ENCODE assay signal across 19 mouse cellular contexts in genomic region chr4:44003622-44004021, GRCm38 (mm10). TPM values are rescaled to one million over a fixed set of nuclear protein-coding genes. Genes with fewer than 3 reads are reported as not detected.
DNase-seq lines count a peak whose midpoint lies in the region; ATAC-seq and TF ChIP-seq lines count a peak whose summit lies in the region.
"Had no signal": no experiment of that assay in that cellular context is flagged by ENCODE, and none has a peak within 500 bp of the region (broad histone marks: within the 10 kb centered on the region; RNA-seq: fewer than 3 reads in every experiment).

No protein-coding gene starts in this region.

- H3K4me1 ChIP-seq in CH12.LX (ENCODE audit: control insufficient read depth in 1 of 2, insufficient read depth in 2 of 2) (peaks cover 0 to 13% of the 10 kb centered on the region in 2 experiments; a peak in 2 of 4 replicates), E14TG2a.4 (replicated peaks; ENCODE audit: low read depth, low read length) (peaks cover 24% of the 10 kb centered on the region)
- H3K4me1 ChIP-seq in liver, embryonic 12.5 days: peaks cover 34% of the 10 kb centered on the region
- H3K4me1 ChIP-seq in midbrain, postnatal 0 days (ENCODE audit: insufficient read depth, low read length): no peaks in the 10 kb centered on the region
- no peaks in the 10 kb centered on the region for H3K4me1 ChIP-seq in forebrain, embryonic 15.5 days
- H3K4me1 ChIP-seq: intestine, embryonic 15.5 days; limb, embryonic 10.5 days; midbrain, embryonic 13.5 days had no signal

- TF ChIP-seq EP300 in CH12.LX (IDR thresholded peaks at IDR 0.05; ENCODE audit: low read length): no peak

- H3K9me3 ChIP-seq in CH12.LX (replicated peaks; ENCODE audit: low read length) (peaks cover 3% of the 10 kb centered on the region), E14TG2a.4 (ENCODE audit: low read length) (no peaks in the 10 kb centered on the region)
- no peaks in the 10 kb centered on the region for H3K9me3 ChIP-seq in liver, embryonic 12.5 days (replicated peaks)
- no peaks in the 10 kb centered on the region for H3K9me3 ChIP-seq in midbrain, postnatal 0 days (ENCODE audit: low read length)
- no peaks in the 10 kb centered on the region for H3K9me3 ChIP-seq in forebrain, embryonic 15.5 days
- H3K9me3 ChIP-seq: intestine, embryonic 15.5 days; limb, embryonic 10.5 days; midbrain, embryonic 13.5 days had no signal

- H3K4me3 ChIP-seq in CH12.LX (replicated peaks in 1 of 3; ENCODE audit: low read depth in 2 of 3, low read length in 2 of 3, poor library complexity in 1 of 3): peak overlapping the region; percentile 55 to 59 (median 56)
- peak overlapping the region; percentile 75 for H3K4me3 ChIP-seq in E14TG2a.4 (replicated peaks; ENCODE audit: low read length)
- H3K4me3 ChIP-seq in liver, embryonic 12.5 days: peak overlapping the region; percentile 52
- H3K4me3 ChIP-seq in midbrain, postnatal 0 days (ENCODE audit: low read depth, low read length): no peak overlapping the region
- no peak overlapping the region for H3K4me3 ChIP-seq in forebrain, embryonic 15.5 days
- H3K4me3 ChIP-seq: heart, adult 2 months; intestine, embryonic 15.5 days; limb, embryonic 10.5 days; midbrain, embryonic 13.5 days had no signal

- in situ Hi-C loops in CH12.LX (cut with MboI; ENCODE audit: low pct_ligation_motif_present, low pct_unique_long_range_greater_than_20kb, low sequenced_read_pairs): no loop called here

- DNase-seq in CH12.LX (ENCODE audit: extremely low read depth): peak; percentile 70
- DNase-seq in c-Kit-negative CD71-positive TER-119-positive erythroid progenitor cells, embryonic 14.5 days (ENCODE audit: low read depth, low spot score): peak; percentile 41
- DNase-seq in midbrain, postnatal 0 days (ENCODE audit: low spot score): no peak
- DNase-seq in adrenal gland, postnatal 25 days: no peak
- DNase-seq: adrenal gland, postnatal 36 days; cerebellum, adult 11-12 months; heart, adult 2 months; right cerebral cortex, postnatal 4 days; thymus, postnatal 14 days had no signal

- TF ChIP-seq CTCF in CH12.LX (conservative IDR thresholded peaks at IDR 0.05 in 1 of 2, IDR thresholded peaks at IDR 0.05 in 1 of 2; ENCODE audit: low read depth in 2 of 2, low read length in 2 of 2) (no peak), E14TG2a.4 (conservative IDR thresholded peaks at IDR 0.05; ENCODE audit: low read length) (no peak)
- TF ChIP-seq CTCF in midbrain, postnatal 0 days (IDR thresholded peaks at IDR 0.05): no peak

- no peak overlapping the region for H3K27ac ChIP-seq in CH12.LX (ENCODE audit: insufficient read depth, low read depth)
- peak overlapping the region; percentile 95 for H3K27ac ChIP-seq in liver, embryonic 12.5 days
- H3K27ac ChIP-seq in midbrain, postnatal 0 days (ENCODE audit: low read depth, low read length): no peak overlapping the region
- H3K27ac ChIP-seq in forebrain, embryonic 15.5 days (replicated peaks): no peak overlapping the region
- H3K27ac ChIP-seq: heart, adult 2 months; intestine, embryonic 15.5 days; limb, embryonic 10.5 days; midbrain, embryonic 13.5 days had no signal

- ATAC-seq in liver, embryonic 12.5 days: peak; percentile 80
- ATAC-seq in midbrain, postnatal 0 days (ENCODE audit: low FRiP score): no peak
- ATAC-seq in forebrain, embryonic 15.5 days (replicated peaks): no peak
- ATAC-seq: midbrain, embryonic 13.5 days had no signal

- TF ChIP-seq POLR2A in CH12.LX (IDR thresholded peaks at IDR 0.05; ENCODE audit: low read depth, low read length): peak; percentile 83

- H3K36me3 ChIP-seq in CH12.LX (replicated peaks in 1 of 2; ENCODE audit: control insufficient read depth in 1 of 2, insufficient read depth in 1 of 2, low read length in 1 of 2) (peaks cover 0 to 14% of the 10 kb centered on the region in 2 experiments), E14TG2a.4 (ENCODE audit: insufficient read depth, low read length) (peaks cover 24% of the 10 kb centered on the region)
- peaks cover 20% of the 10 kb centered on the region for H3K36me3 ChIP-seq in liver, embryonic 12.5 days
- no peaks in the 10 kb centered on the region for H3K36me3 ChIP-seq in midbrain, postnatal 0 days (ENCODE audit: insufficient read depth, low read length)
- no peaks in the 10 kb centered on the region for H3K36me3 ChIP-seq in forebrain, embryonic 15.5 days
- H3K36me3 ChIP-seq: intestine, embryonic 15.5 days; limb, embryonic 10.5 days; midbrain, embryonic 13.5 days had no signal

- H3K4me2 ChIP-seq in CH12.LX (ENCODE audit: insufficient read depth, low read depth, poor library complexity, severe bottlenecking): peak overlapping the region; percentile 61; the same call in 1 of the 2 replicates
- H3K4me2 ChIP-seq in liver, embryonic 12.5 days: peak overlapping the region; percentile 77
- no peak overlapping the region for H3K4me2 ChIP-seq in midbrain, postnatal 0 days (ENCODE audit: low read depth, low read length, poor library complexity, severe bottlenecking)
- no peak overlapping the region for H3K4me2 ChIP-seq in forebrain, embryonic 15.5 days (replicated peaks)
- H3K4me2 ChIP-seq: intestine, embryonic 15.5 days; midbrain, embryonic 13.5 days had no signal

- H3K27me3 ChIP-seq in CH12.LX (replicated peaks) (no peaks in the 10 kb centered on the region), E14TG2a.4 (ENCODE audit: insufficient read depth, low read length) (no peaks in the 10 kb centered on the region)
- H3K27me3 ChIP-seq in liver, embryonic 12.5 days (replicated peaks): no peaks in the 10 kb centered on the region
- peaks cover 5% of the 10 kb centered on the region; the same call in 1 of the 2 replicates for H3K27me3 ChIP-seq in midbrain, postnatal 0 days (ENCODE audit: insufficient read depth, low read length)
- H3K27me3 ChIP-seq in forebrain, embryonic 15.5 days: no peaks in the 10 kb centered on the region
- H3K27me3 ChIP-seq: intestine, embryonic 15.5 days had no signal

- TF ChIP-seq RAD21 in CH12.LX (IDR thresholded peaks at IDR 0.05; ENCODE audit: low read depth, low read length): no peak

- WGBS in liver, embryonic 12.5 days (ENCODE audit: insufficient replicate concordance): 43% methylated on average over 6 of the region's 6 CpGs
- 83% methylated on average over 6 of the region's 6 CpGs for WGBS in midbrain, postnatal 0 days
- 88% methylated on average over 6 of the region's 6 CpGs for WGBS in forebrain, embryonic 15.5 days

- H3K9ac ChIP-seq in CH12.LX (ENCODE audit: insufficient read depth, low read depth): peak overlapping the region; percentile 37
- H3K9ac ChIP-seq in liver, embryonic 12.5 days: peak overlapping the region; percentile 62
- no peak overlapping the region for H3K9ac ChIP-seq in midbrain, postnatal 0 days (replicated peaks; ENCODE audit: low read length, poor library complexity, severe bottlenecking)
- no peak overlapping the region for H3K9ac ChIP-seq in forebrain, embryonic 15.5 days (replicated peaks)
- H3K9ac ChIP-seq: intestine, embryonic 15.5 days; midbrain, embryonic 13.5 days had no signal

- H3K79me2 ChIP-seq in CH12.LX (replicated peaks; ENCODE audit: control insufficient read depth, extremely low read depth, insufficient read depth, poor library complexity, severe bottlenecking): no peaks in the 10 kb centered on the region

- dilution Hi-C loops in CH12.LX (cut with MboI; ENCODE audit: extremely low pct_ligation_motif_present, extremely low pct_unique_long_range_greater_than_20kb, low sequenced_read_pairs): no loop called here

TF ChIP-seq in CH12.LX, 34 proteins besides CTCF, POLR2A, EP300 and RAD21 (continues in another document):
- TF ChIP-seq MAX (IDR thresholded peaks at IDR 0.05; ENCODE audit: low read length) (peak; percentile 93), NRF1 (IDR thresholded peaks at IDR 0.05; ENCODE audit: low read depth, low read length) (0 out of 2 replicates have a peak, but pooled peaks have one; percentile 27), JUN (IDR thresholded peaks at IDR 0.05; ENCODE audit: insufficient read depth, low read depth, low read length) (no peak), USF1 (IDR thresholded peaks at IDR 0.05; ENCODE audit: low read depth, low read length) (peak; percentile 67), MAZ (IDR thresholded peaks at IDR 0.05; ENCODE audit: low read depth, low read length) (no peak), ZNF384 (IDR thresholded peaks at IDR 0.05; ENCODE audit: low read depth, low read length) (peak; percentile 59; the same call in 1 of the 2 replicates), KAT2A (IDR thresholded peaks at IDR 0.05; ENCODE audit: insufficient replicate concordance, low read length) (0 out of 2 replicates have a peak, but pooled peaks have one; percentile 58), CHD2 (IDR thresholded peaks at IDR 0.05; ENCODE audit: low read length) (0 out of 2 replicates have a peak, but pooled peaks have one; percentile 44), UBTF (IDR thresholded peaks at IDR 0.05; ENCODE audit: low read depth, low read length) (no peak)

RNA-seq across cellular contexts. Expression of gene Clta, which starts 0.6 kb away (rescaled TPM):
- total RNA-seq in CH12.LX (2012; rRNA removed): 301 and 349 TPM in 2 replicates
- total RNA-seq in CH12.LX (2014; rRNA removed): 450 and 454 TPM in 2 replicates
- polyA plus RNA-seq in CH12.LX (2012; ENCODE audit: insufficient read length, low read depth): 454 and 493 TPM in 2 replicates
- 169 and 172 TPM in 2 replicates for polyA plus RNA-seq in liver, embryonic 12.5 days (2016; fragmentation: Nextera tagmentation; extraction: Ambion mirVana)
- 539 and 562 TPM in 2 replicates for total RNA-seq in midbrain, postnatal 0 days (2014; rRNA removed)
- 380 and 390 TPM in 2 replicates for polyA plus RNA-seq in midbrain, postnatal 0 days (2015; fragmentation: Nextera tagmentation; extraction: Ambion mirVana)
- 169 and 173 TPM in 2 replicates for total RNA-seq in adrenal gland, postnatal 25 days (2021)
- 309 and 310 TPM in 2 replicates for polyA plus RNA-seq in forebrain, embryonic 15.5 days (2015; fragmentation: Nextera tagmentation; extraction: Ambion mirVana)

RNA-seq across cellular contexts. Expression of gene Ccin, which starts 20.3 kb away (rescaled TPM):
- not detected in 2 replicates for total RNA-seq in CH12.LX (2012; rRNA removed)
- 0.11 TPM in 1 of 2 replicates, not detected in the other for total RNA-seq in CH12.LX (2014; rRNA removed)
- polyA plus RNA-seq in CH12.LX (2012; ENCODE audit: insufficient read length, low read depth): not detected in 2 replicates
- not detected in 2 replicates for polyA plus RNA-seq in liver, embryonic 12.5 days (2016; fragmentation: Nextera tagmentation; extraction: Ambion mirVana)
- 0.33 and 0.49 TPM in 2 replicates for total RNA-seq in midbrain, postnatal 0 days (2014; rRNA removed)
- polyA plus RNA-seq in midbrain, postnatal 0 days (2015; fragmentation: Nextera tagmentation; extraction: Ambion mirVana): not detected in 2 replicates
- total RNA-seq in adrenal gland, postnatal 25 days (2021): not detected in 2 replicates
- not detected in 2 replicates for polyA plus RNA-seq in forebrain, embryonic 15.5 days (2015; fragmentation: Nextera tagmentation; extraction: Ambion mirVana)
- total RNA-seq: adrenal gland, postnatal 36 days; heart, adult 2 months; hematopoietic stem cell, adult 5-6 weeks had no signal
- polyA plus RNA-seq: intestine, embryonic 15.5 days; kidney, embryonic 16.5 days; limb, embryonic 10.5 days; lung, embryonic 16.5 days; midbrain, embryonic 13.5 days; stomach, embryonic 14.5 days had no signal

RNA-seq across cellular contexts. Expression of gene Glipr2, which starts 46.4 kb away (rescaled TPM):
- total RNA-seq in CH12.LX (2012; rRNA removed): 47.6 and 60.3 TPM in 2 replicates
- total RNA-seq in CH12.LX (2014; rRNA removed): 138 and 146 TPM in 2 replicates
- 57.2 and 62.8 TPM in 2 replicates for polyA plus RNA-seq in CH12.LX (2012; ENCODE audit: insufficient read length, low read depth)
- 45.8 and 46.6 TPM in 2 replicates for polyA plus RNA-seq in liver, embryonic 12.5 days (2016; fragmentation: Nextera tagmentation; extraction: Ambion mirVana)
- total RNA-seq in midbrain, postnatal 0 days (2014; rRNA removed): 18.2 and 20.7 TPM in 2 replicates
- polyA plus RNA-seq in midbrain, postnatal 0 days (2015; fragmentation: Nextera tagmentation; extraction: Ambion mirVana): 16.3 and 16.5 TPM in 2 replicates
- 2.4 and 3.1 TPM in 2 replicates for total RNA-seq in adrenal gland, postnatal 25 days (2021)
- polyA plus RNA-seq in forebrain, embryonic 15.5 days (2015; fragmentation: Nextera tagmentation; extraction: Ambion mirVana): 29.7 and 30.0 TPM in 2 replicates

Comparison
In these comparisons a context has a peak if more than half of its experiments do, and no peak if none do; other contexts are left out.
1. DNase-seq: peak in CH12.LX (single experiment) and c-Kit-negative CD71-positive TER-119-positive erythroid progenitor cells, embryonic 14.5 days (single experiment); none in midbrain, postnatal 0 days (single experiment) and adrenal gland, postnatal 25 days (single experiment).
2. H3K4me2 ChIP-seq: peak in CH12.LX (single experiment) and liver, embryonic 12.5 days (single experiment); none in midbrain, postnatal 0 days (single experiment) and forebrain, embryonic 15.5 days (single experiment).
3. H3K4me3 ChIP-seq: peak in CH12.LX (3 of 3), E14TG2a.4 (single experiment) and liver, embryonic 12.5 days (single experiment); none in midbrain, postnatal 0 days (single experiment) and forebrain, embryonic 15.5 days (single experiment).
4. H3K9ac ChIP-seq: peak in CH12.LX (single experiment) and liver, embryonic 12.5 days (single experiment); none in midbrain, postnatal 0 days (single experiment) and forebrain, embryonic 15.5 days (single experiment).